Mouse (Mus musculus): ENCODE measurements around the gene Enox1. TPM values are rescaled to one million over a fixed set of nuclear protein-coding genes. Genes with fewer than 3 reads are reported as not detected.

Gene Enox1
- polyA plus RNA-seq, 1 experiment from 2014 or later = 2.4 TPM

DNA sequence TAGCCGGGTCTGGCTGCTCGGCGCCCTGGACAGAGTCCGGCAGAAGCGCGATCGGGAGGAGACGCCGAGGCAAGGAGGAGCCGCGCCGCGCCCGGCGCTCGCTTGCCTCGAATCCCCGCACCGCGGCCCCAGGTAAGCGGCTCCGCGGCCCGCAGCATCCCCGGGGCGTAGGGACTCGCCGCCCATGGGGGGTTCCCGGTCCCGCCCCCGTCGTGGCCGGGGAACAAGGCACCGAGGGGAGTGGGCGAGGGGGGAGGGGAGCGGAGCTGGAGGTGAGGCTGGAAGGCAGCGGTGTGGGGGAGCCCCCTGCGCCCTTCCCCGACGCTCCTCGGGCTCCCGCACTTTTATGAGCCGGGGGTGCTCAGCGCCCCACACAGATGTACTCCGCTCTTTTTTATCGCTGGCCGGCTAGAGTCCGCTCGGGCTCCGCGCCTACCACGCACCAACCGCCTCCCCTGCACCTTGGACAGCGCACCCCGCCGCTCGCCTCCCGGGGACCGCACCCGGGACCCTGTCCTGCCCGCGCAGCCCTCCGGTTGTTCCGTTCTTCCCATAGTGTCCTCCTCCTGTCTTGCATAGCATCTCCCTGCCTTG lies 445 bp downstream of the Enox1 start:
- Histone ChIP-seq H3K9me3 (ENCODE audit: control insufficient read depth, low read length) (no peaks in the 10 kb centered on the region), H3K27ac (ENCODE audit: low read length) (no peak overlapping the region), H3K27me3 (ENCODE audit: control insufficient read depth, insufficient read depth, low read depth, low read length) (peaks cover 41% of the 10 kb centered on the region), H3K4me2 (ENCODE audit: low read depth, low read length) (peak overlapping the region; percentile 100), H3K9ac (ENCODE audit: low read length) (peak overlapping the region; percentile 61), H3K36me3 (ENCODE audit: control insufficient read depth, insufficient read depth, low read length) (no peaks in the 10 kb centered on the region), H3K4me1 (replicated peaks; ENCODE audit: control insufficient read depth, insufficient read depth, low read length) (peaks cover 17% of the 10 kb centered on the region; the same call in 1 of the 2 replicates), H3K4me3 (ENCODE audit: low read length) (peak overlapping the region; percentile 69)
- 0% methylated on average over 36 of the region's 64 CpGs for WGBS
- ATAC-seq (ENCODE audit: low read depth) = peak; percentile 63

DNA sequence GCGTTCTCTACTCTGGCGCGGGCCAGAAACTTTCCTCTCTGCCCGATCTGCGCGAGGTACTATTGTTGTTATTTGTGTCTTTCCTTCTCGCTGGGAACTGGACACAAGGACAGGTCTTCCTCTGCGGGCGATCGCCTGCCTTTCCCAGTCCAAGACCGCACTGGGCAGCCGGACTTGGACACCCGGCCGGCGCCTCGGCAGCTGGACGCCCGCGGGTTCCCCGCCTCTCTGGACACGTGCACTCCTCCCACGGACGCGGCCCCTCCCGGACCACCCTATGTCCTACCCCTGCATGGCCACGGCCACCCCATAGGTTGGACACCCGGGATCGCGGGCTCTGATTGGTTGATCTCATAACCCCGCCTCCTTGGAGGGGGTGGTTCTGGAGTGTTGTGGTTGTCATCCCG lies 945 bp downstream of the Enox1 start:
- peak overlapping the region; percentile 100 for H3K4me2 ChIP-seq (ENCODE audit: low read depth, low read length)
- H3K4me1 ChIP-seq (replicated peaks; ENCODE audit: control insufficient read depth, insufficient read depth, low read length) = peaks cover 17% of the 10 kb centered on the region; the same call in 1 of the 2 replicates
- no peak overlapping the region for H3K27ac ChIP-seq (ENCODE audit: low read length)
- WGBS = under 1% methylated on average over 31 of the region's 31 CpGs
- no peaks in the 10 kb centered on the region for H3K36me3 ChIP-seq (ENCODE audit: control insufficient read depth, insufficient read depth, low read length)
- peak overlapping the region; percentile 69 for H3K4me3 ChIP-seq (ENCODE audit: low read length)
- H3K27me3 ChIP-seq (ENCODE audit: control insufficient read depth, insufficient read depth, low read depth, low read length) = peaks cover 41% of the 10 kb centered on the region
- H3K9me3 ChIP-seq (ENCODE audit: control insufficient read depth, low read length) = no peaks in the 10 kb centered on the region
- peak overlapping the region; percentile 61 for H3K9ac ChIP-seq (ENCODE audit: low read length)
- peak; percentile 79 for ATAC-seq (ENCODE audit: low read depth)

DNA sequence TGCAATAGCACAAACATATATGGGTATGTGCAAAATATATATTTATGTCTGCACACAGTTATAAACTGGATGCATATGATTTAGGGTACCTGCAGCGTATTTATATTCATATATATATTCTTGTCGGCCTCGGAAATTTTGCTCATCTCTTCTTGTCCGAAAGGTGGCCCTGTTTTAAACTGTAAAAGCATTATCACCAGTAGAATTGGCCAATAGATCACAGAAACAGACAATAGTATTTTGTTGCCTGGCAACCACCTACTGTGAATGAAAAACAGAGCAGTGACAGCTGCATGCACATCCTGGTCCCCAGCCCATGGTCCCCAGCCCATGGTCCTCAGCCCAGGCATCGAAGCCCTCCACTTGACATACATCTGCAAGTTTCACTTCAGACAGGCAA lies 2.8 kb downstream of the Enox1 start:
- Histone ChIP-seq H3K9ac (ENCODE audit: low read length) (no peak overlapping the region), H3K9me3 (ENCODE audit: control insufficient read depth, low read length) (no peaks in the 10 kb centered on the region), H3K27me3 (ENCODE audit: control insufficient read depth, insufficient read depth, low read depth, low read length) (peaks cover 39% of the 10 kb centered on the region), H3K4me2 (ENCODE audit: low read depth, low read length) (no peak overlapping the region), H3K4me1 (replicated peaks; ENCODE audit: control insufficient read depth, insufficient read depth, low read length) (peaks cover 17% of the 10 kb centered on the region; the same call in 1 of the 2 replicates), H3K27ac (ENCODE audit: low read length) (no peak overlapping the region), H3K4me3 (ENCODE audit: low read length) (no peak overlapping the region), H3K36me3 (ENCODE audit: control insufficient read depth, insufficient read depth, low read length) (no peaks in the 10 kb centered on the region)
- no peak for ATAC-seq (ENCODE audit: low read depth)
- WGBS = 74% methylated on average over 5 of the region's 5 CpGs

DNA sequence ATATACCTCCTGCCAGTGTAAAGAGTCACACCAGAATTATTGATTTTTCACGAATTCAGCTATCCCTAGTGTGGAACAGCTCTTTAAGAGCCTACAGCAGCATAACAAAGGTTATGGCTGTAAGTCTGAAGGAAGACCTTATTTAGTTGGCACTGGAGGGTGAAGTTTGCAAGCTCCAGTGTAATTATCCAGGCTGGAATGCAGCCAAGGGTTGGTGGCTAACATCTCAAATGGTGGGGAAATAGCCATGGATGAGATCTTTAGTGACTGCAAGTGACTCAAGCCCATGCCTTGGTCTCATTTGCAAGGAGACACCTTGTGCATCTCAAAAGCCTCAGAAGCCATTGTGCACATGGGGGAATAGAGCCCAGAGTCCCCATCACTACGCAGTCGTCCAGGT lies 5.9 kb downstream of the Enox1 start:
- Histone ChIP-seq H3K36me3 (ENCODE audit: control insufficient read depth, insufficient read depth, low read length) (no peaks in the 10 kb centered on the region), H3K4me3 (ENCODE audit: low read length) (no peak overlapping the region), H3K4me1 (replicated peaks; ENCODE audit: control insufficient read depth, insufficient read depth, low read length) (peaks cover 3% of the 10 kb centered on the region; the same call in 1 of the 2 replicates), H3K27ac (ENCODE audit: low read length) (no peak overlapping the region), H3K9me3 (ENCODE audit: control insufficient read depth, low read length) (no peaks in the 10 kb centered on the region), H3K27me3 (ENCODE audit: control insufficient read depth, insufficient read depth, low read depth, low read length) (peaks cover 12% of the 10 kb centered on the region), H3K9ac (ENCODE audit: low read length) (no peak overlapping the region), H3K4me2 (ENCODE audit: low read depth, low read length) (no peak overlapping the region)
- ATAC-seq (ENCODE audit: low read depth) = no peak
- WGBS = 75% methylated on average over 3 of the region's 3 CpGs

DNA sequence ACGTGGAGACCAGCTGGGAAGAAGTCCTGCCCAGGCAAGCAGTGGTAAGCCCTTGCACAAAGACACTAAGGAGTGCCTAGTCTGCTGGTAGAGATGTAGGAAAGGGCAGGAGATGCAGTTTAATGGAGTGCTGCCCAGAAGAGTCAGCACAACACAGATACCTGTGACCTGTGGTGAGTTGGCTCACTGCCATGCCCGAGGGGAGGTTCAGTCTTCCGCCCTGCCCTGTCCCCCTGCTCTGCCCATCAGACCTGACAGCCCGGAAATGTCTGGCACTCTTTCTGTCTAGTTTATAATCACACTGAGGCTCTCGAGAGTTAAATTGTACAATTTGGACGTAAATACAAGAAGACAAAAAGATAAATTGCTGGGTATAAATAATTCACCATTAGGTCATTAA lies 7.8 kb downstream of the Enox1 start:
- no peak overlapping the region for H3K4me2 ChIP-seq (ENCODE audit: low read depth, low read length)
- no peak overlapping the region for H3K27ac ChIP-seq (ENCODE audit: low read length)
- no peak for ATAC-seq (ENCODE audit: low read depth)
- peaks cover 2% of the 10 kb centered on the region; the same call in 1 of the 2 replicates for H3K27me3 ChIP-seq (ENCODE audit: control insufficient read depth, insufficient read depth, low read depth, low read length)
- H3K9ac ChIP-seq (ENCODE audit: low read length) = no peak overlapping the region
- H3K4me1 ChIP-seq (replicated peaks; ENCODE audit: control insufficient read depth, insufficient read depth, low read length) = no peaks in the 10 kb centered on the region
- H3K4me3 ChIP-seq (ENCODE audit: low read length) = no peak overlapping the region
- no peaks in the 10 kb centered on the region for H3K36me3 ChIP-seq (ENCODE audit: control insufficient read depth, insufficient read depth, low read length)
- H3K9me3 ChIP-seq (ENCODE audit: control insufficient read depth, low read length) = no peaks in the 10 kb centered on the region
- 63% methylated on average over 6 of the region's 6 CpGs for WGBS

DNA sequence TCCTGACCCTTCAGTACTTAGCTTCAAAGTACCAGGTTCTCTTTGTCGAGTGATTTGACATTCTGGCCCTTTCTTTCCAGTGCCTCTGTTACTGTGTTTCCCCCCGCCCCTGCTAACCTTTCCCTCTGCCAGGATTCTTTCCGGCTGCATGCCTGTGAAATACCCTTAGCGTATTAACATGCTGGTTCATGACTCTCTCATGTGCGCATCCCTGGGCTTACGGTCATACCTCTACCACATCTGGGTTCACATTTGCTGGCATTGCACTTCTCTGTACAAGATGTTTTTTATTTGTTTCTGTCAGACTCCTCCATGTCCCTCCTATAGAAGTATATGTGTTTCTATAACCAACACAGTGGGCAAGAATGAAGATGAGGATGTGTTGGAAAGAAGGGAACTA lies 11.6 kb downstream of the Enox1 start:
- Histone ChIP-seq H3K4me2 (ENCODE audit: low read depth, low read length) (no peak overlapping the region), H3K27ac (ENCODE audit: low read length) (no peak overlapping the region), H3K27me3 (ENCODE audit: control insufficient read depth, insufficient read depth, low read depth, low read length) (no peaks in the 10 kb centered on the region), H3K9ac (ENCODE audit: low read length) (no peak overlapping the region), H3K4me3 (ENCODE audit: low read length) (no peak overlapping the region), H3K4me1 (replicated peaks; ENCODE audit: control insufficient read depth, insufficient read depth, low read length) (no peaks in the 10 kb centered on the region), H3K36me3 (ENCODE audit: control insufficient read depth, insufficient read depth, low read length) (no peaks in the 10 kb centered on the region), H3K9me3 (ENCODE audit: control insufficient read depth, low read length) (no peaks in the 10 kb centered on the region)
- ATAC-seq (ENCODE audit: low read depth) = no peak
- 88% methylated on average over 6 of the region's 6 CpGs for WGBS

DNA sequence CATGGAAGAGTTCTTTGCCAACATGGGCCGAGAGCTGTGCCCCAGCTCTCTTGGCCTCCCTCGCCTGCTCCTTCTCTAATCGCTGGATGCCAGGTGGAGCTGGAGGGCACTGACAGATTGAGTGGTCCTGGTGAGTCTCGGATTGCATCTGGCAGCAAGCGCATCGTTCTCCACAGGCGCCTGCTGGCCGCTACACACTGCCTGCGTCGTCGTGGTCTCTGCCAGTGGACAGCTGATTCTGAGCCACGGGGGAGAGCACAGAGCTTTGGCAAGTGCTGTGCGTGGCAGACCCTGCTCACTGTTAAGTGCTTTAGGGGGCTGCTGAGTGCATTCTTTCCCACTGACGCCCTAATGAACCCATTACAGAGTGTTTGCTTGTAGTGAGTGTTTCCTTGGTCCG lies 17.9 kb downstream of the Enox1 start:
- Histone ChIP-seq H3K9me3 (ENCODE audit: control insufficient read depth, low read length) (no peaks in the 10 kb centered on the region), H3K4me3 (ENCODE audit: low read length) (no peak overlapping the region), H3K27me3 (ENCODE audit: control insufficient read depth, insufficient read depth, low read depth, low read length) (no peaks in the 10 kb centered on the region), H3K36me3 (ENCODE audit: control insufficient read depth, insufficient read depth, low read length) (no peaks in the 10 kb centered on the region), H3K4me2 (ENCODE audit: low read depth, low read length) (no peak overlapping the region), H3K27ac (ENCODE audit: low read length) (no peak overlapping the region), H3K9ac (ENCODE audit: low read length) (no peak overlapping the region), H3K4me1 (replicated peaks; ENCODE audit: control insufficient read depth, insufficient read depth, low read length) (no peaks in the 10 kb centered on the region)
- ATAC-seq (ENCODE audit: low read depth) = no peak
- 53% methylated on average over 15 of the region's 15 CpGs for WGBS

DNA sequence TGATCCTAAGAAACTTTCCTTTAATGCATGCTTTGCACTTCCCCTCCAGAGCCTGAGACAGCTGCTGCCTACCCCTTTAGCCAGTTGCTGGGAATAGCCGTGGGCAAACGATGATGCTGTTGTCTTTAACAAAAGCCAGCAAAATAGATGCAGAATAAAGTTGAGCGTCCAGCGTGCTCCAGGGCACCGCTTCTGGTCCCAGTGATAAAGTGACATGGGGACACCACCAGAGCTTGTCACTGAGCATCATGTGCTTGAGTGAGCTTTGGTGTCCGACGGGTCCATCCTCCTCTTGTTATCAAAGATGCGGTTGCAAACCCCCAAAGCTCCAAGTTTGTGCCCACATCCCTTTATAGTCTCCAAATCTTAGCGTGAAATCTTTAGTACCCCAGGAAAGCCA lies 18.4 kb downstream of the Enox1 start:
- no peak for ATAC-seq (ENCODE audit: low read depth)
- H3K36me3 ChIP-seq (ENCODE audit: control insufficient read depth, insufficient read depth, low read length) = no peaks in the 10 kb centered on the region
- H3K27ac ChIP-seq (ENCODE audit: low read length) = no peak overlapping the region
- H3K4me3 ChIP-seq (ENCODE audit: low read length) = no peak overlapping the region
- no peaks in the 10 kb centered on the region for H3K27me3 ChIP-seq (ENCODE audit: control insufficient read depth, insufficient read depth, low read depth, low read length)
- H3K4me2 ChIP-seq (ENCODE audit: low read depth, low read length) = no peak overlapping the region
- no peak overlapping the region for H3K9ac ChIP-seq (ENCODE audit: low read length)
- WGBS = 86% methylated on average over 9 of the region's 9 CpGs
- H3K4me1 ChIP-seq (replicated peaks; ENCODE audit: control insufficient read depth, insufficient read depth, low read length) = no peaks in the 10 kb centered on the region
- H3K9me3 ChIP-seq (ENCODE audit: control insufficient read depth, low read length) = no peaks in the 10 kb centered on the region

DNA sequence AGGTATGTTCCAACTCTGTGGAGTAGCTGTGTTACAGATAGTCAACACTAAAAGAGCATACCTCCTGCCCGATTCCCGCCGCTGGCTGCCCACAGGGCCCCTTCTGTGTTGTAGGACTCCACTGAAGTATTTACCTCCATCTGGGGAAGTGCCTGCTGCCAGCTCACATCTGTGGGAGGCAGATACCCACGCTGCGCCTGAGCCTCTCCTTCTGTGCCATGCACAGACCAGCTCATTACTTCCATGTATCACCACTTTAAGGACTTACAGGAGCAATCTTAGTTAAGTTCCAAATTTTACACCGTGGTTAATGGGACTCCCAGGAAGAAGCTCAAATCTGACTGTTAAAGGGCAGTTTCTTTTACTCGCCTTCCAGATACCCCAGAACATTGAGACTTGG lies 23.7 kb downstream of the Enox1 start:
- no peak overlapping the region for H3K27ac ChIP-seq (ENCODE audit: low read length)
- H3K36me3 ChIP-seq (ENCODE audit: control insufficient read depth, insufficient read depth, low read length) = no peaks in the 10 kb centered on the region
- H3K9me3 ChIP-seq (ENCODE audit: control insufficient read depth, low read length) = no peaks in the 10 kb centered on the region
- H3K4me2 ChIP-seq (ENCODE audit: low read depth, low read length) = no peak overlapping the region
- no peak overlapping the region for H3K9ac ChIP-seq (ENCODE audit: low read length)
- H3K27me3 ChIP-seq (ENCODE audit: control insufficient read depth, insufficient read depth, low read depth, low read length) = no peaks in the 10 kb centered on the region
- WGBS = 73% methylated on average over 7 of the region's 7 CpGs
- H3K4me3 ChIP-seq (ENCODE audit: low read length) = no peak overlapping the region
- no peak for ATAC-seq (ENCODE audit: low read depth)
- H3K4me1 ChIP-seq (replicated peaks; ENCODE audit: control insufficient read depth, insufficient read depth, low read length) = peaks cover 4% of the 10 kb centered on the region
